Mouse (Mus musculus) forebrain, embryonic 16.5 days (tissue): ENCODE data around the gene Cks1b. TPM values are rescaled to one million over a fixed set of nuclear protein-coding genes. Genes with fewer than 3 reads are reported as not detected.

ENCODE experiments used
- polyA plus RNA-seq: library from polyadenylated mRNA; unstranded; fragments of >200 nt; fragmentation: Nextera tagmentation; extraction: Ambion mirVana; gene quantifications from 2 replicates; pipeline ENCODE4 v1.2.1, GENCODE M21; 2015

Gene Cks1b
- polyA plus RNA-seq, 1 experiment from 2014 or later = 139 TPM

Other genes with a start within 250 kb of the Cks1b start
- 125 and 128 TPM in 2 replicates for gene Scamp3, start 240.9 kb downstream of the Cks1b start, polyA plus RNA-seq
- 26.5 and 30.7 TPM in 2 replicates for gene Fam189b, start 235.2 kb downstream of the Cks1b start, polyA plus RNA-seq
- 44.8 and 46.7 TPM in 2 replicates for gene Gba, start 215.5 kb downstream of the Cks1b start, polyA plus RNA-seq
- 61.5 and 84.2 TPM in 2 replicates for gene Thbs3, start 203.2 kb downstream of the Cks1b start, polyA plus RNA-seq
- 180 and 183 TPM in 2 replicates for gene Mtx1, start 191.3 kb downstream of the Cks1b start, polyA plus RNA-seq
- gene Muc1, start 189.3 kb downstream of the Cks1b start, polyA plus RNA-seq = 1.6 and 1.7 TPM in 2 replicates
- gene Krtcap2, start 172.4 kb downstream of the Cks1b start, polyA plus RNA-seq = 187 and 195 TPM in 2 replicates
- gene Trim46, start 172.1 kb downstream of the Cks1b start, polyA plus RNA-seq = 62.5 and 76.1 TPM in 2 replicates
- gene Dpm3, start 159.0 kb downstream of the Cks1b start, polyA plus RNA-seq = 67.0 and 73.5 TPM in 2 replicates
- gene Slc50a1, start 147.8 kb downstream of the Cks1b start, polyA plus RNA-seq = 38.6 and 41.2 TPM in 2 replicates
- gene Efna1, start 137.2 kb downstream of the Cks1b start, polyA plus RNA-seq = 8.3 and 9.5 TPM in 2 replicates
- gene Efna3, start 95.4 kb downstream of the Cks1b start, polyA plus RNA-seq = 55.3 and 55.8 TPM in 2 replicates
- gene Efna4, start 80.4 kb downstream of the Cks1b start, polyA plus RNA-seq = 14.1 and 16.7 TPM in 2 replicates
- gene Adam15, start 68.4 kb downstream of the Cks1b start, polyA plus RNA-seq = 40.4 and 55.2 TPM in 2 replicates
- gene Dcst2, start 56.4 kb downstream of the Cks1b start, polyA plus RNA-seq = 0.27 TPM in 1 of 2 replicates, not detected in the other
- gene Dcst1, start 53.1 kb downstream of the Cks1b start, polyA plus RNA-seq = 1.2 and 1.3 TPM in 2 replicates
- gene Zbtb7b, start 23.6 kb downstream of the Cks1b start, polyA plus RNA-seq = 0.51 and 0.77 TPM in 2 replicates
- 0.77 TPM in 1 of 2 replicates, not detected in the other for gene Lenep, start 15.6 kb downstream of the Cks1b start, polyA plus RNA-seq
- 43.6 and 46.7 TPM in 2 replicates for gene Flad1, start 6.5 kb downstream of the Cks1b start, polyA plus RNA-seq
- 14.4 and 17.2 TPM in 2 replicates for gene Shc1, start 60 bp upstream of the Cks1b start, polyA plus RNA-seq
- 40.0 and 43.7 TPM in 2 replicates for gene Pygo2, start 11.8 kb upstream of the Cks1b start, polyA plus RNA-seq
- 11.1 and 14.4 TPM in 2 replicates for gene Pbxip1, start 18.3 kb upstream of the Cks1b start, polyA plus RNA-seq
- 70.2 and 92.5 TPM in 2 replicates for gene Pmvk, start 36.2 kb upstream of the Cks1b start, polyA plus RNA-seq
- gene Kcnn3, start 101.8 kb upstream of the Cks1b start, polyA plus RNA-seq = 8.1 and 8.2 TPM in 2 replicates